Mouse (Mus musculus): Measurements from ENCODE around the gene Pfdn4. TPM values are rescaled to one million over a fixed set of nuclear protein-coding genes. Genes with fewer than 3 reads are reported as not detected.

Gene Pfdn4
- polyA plus RNA-seq, 1 experiment, result 55.5 TPM

DNA sequence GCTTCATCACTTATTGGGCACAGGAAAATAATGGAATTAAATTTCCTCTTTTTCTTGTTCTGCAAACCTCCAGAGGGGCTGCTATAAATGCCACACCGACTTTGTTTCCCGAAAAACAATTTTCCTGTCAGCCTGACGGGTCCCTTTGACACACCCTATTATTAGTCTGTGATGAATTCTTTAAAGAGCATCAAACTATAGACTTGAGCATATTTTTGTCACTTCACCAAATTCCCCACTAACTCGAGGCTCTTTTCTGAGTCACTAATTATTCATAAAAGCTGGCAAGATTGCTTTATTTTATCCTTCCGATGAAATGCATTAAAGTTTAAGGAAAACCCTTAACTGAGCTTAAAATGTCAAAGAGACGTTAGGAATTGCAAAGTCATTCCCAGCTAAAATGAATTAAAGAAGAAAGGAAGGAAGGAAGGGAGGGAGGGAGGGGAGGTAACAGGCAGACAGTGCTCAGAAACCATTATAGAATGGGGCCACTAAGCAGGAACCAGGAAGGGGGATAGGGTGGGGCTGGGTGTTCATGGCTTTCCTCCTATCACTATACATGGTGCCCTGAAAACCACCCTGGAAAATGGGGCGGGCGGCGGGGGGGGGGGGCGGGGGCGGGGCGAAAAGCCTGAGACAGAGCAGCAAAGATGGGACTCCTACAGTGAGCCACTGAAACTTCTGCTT, 38.0 kb downstream of the Pfdn4 start:
- peak; percentile 80 for DNase-seq (ENCODE audit: low read depth)
- TF ChIP-seq CTCF (IDR thresholded peaks at IDR 0.05; ENCODE audit: borderline replicate concordance, extremely low read depth, insufficient read depth, insufficient read length) (no peak), POLR2A (IDR thresholded peaks at IDR 0.05; ENCODE audit: borderline replicate concordance, extremely low read depth, insufficient read depth, insufficient read length, poor library complexity, severe bottlenecking) (no peak)

DNA sequence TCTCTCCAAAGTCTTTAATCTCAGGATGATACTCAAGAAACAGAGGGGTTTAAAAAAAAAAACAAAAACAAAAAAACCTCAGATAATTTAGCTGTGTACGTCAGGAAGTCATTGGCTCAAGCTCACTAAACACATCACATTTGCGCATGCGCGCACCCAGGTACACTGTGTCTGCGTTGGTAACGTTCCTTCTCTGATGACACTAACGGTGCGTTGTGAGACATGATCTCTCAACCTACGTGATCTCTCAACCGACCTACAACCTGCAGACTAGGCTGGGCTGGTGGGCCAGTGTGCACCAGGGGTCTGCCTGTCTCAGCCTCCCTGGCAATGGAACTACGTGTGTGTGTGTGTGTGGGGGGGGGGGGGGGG, 38.6 kb downstream of the Pfdn4 start:
- TF ChIP-seq POLR2A (IDR thresholded peaks at IDR 0.05; ENCODE audit: borderline replicate concordance, extremely low read depth, insufficient read depth, insufficient read length, poor library complexity, severe bottlenecking) (no peak), CTCF (IDR thresholded peaks at IDR 0.05; ENCODE audit: borderline replicate concordance, extremely low read depth, insufficient read depth, insufficient read length) (no peak)
- no peak for DNase-seq (ENCODE audit: low read depth)

DNA sequence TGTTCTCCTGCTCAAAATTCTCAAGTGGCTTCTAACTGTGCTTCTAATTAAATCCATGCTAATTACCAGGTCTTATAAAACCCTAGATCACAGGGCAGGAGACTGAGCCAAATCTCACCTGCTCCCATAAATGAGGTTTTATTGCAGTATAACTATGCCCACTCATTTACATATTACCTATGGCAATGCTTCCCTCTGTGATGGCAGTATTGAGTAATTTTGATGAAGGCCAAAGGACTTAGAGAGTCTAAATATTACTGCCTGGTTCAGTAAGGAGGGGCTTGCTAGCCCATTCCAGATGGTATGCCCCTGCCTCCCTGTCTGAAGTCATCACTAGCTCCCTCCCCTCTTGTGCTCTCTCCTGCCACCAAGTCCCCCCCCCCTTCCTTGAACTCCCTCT, 39.6 kb downstream of the Pfdn4 start:
- TF ChIP-seq CTCF (IDR thresholded peaks at IDR 0.05; ENCODE audit: borderline replicate concordance, extremely low read depth, insufficient read depth, insufficient read length), result no peak
- no peak for TF ChIP-seq POLR2A (IDR thresholded peaks at IDR 0.05; ENCODE audit: borderline replicate concordance, extremely low read depth, insufficient read depth, insufficient read length, poor library complexity, severe bottlenecking)

DNA sequence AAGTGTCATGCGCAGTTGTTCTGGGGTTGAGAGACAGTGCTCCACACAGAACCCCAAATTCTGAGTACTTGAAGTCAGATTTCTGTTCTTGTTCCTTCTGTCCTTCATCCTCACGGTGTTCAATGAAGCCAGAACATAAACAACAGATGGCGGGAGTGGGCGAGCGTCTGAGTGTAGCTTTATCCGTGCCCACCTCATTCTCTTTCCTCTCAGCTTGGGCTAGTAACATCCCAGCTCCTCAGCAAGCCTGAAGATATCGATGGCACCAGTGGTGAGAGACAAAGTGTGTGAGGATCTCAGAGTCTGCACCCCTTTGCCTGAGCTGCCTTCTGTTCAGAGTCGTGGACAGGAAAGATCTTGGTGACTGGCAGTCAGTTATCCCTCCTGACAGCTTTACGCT, 43.0 kb downstream of the Pfdn4 start:
- DNase-seq (ENCODE audit: low read depth), result no peak
- no peak for TF ChIP-seq POLR2A (IDR thresholded peaks at IDR 0.05; ENCODE audit: borderline replicate concordance, extremely low read depth, insufficient read depth, insufficient read length, poor library complexity, severe bottlenecking)
- TF ChIP-seq CTCF (IDR thresholded peaks at IDR 0.05; ENCODE audit: borderline replicate concordance, extremely low read depth, insufficient read depth, insufficient read length), result no peak

More for the DNA sequence above, 39.6 kb downstream of the Pfdn4 start:
- DNase-seq (ENCODE audit: low read depth), result peak; percentile 51

DNA sequence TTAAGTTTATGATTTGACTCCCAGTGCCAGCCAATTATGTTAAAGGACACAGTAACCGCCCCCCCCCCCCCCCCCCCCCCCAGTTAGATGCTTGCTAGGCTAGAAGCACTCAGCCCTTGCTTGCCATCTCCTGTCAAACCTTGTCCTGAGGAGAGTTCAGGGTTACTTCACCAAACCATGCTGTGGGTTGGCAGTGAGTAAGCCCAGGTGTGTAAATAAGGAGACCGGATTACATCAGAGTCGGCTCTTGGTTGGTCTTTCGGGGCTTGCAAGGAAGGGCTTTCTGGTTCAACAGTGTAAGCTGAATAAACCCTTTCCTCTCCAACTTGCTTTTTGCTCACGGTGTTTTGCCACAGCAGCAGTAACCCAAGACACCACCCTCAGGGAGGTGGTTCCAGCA, 47.4 kb downstream of the Pfdn4 start:
- TF ChIP-seq POLR2A (IDR thresholded peaks at IDR 0.05; ENCODE audit: borderline replicate concordance, extremely low read depth, insufficient read depth, insufficient read length, poor library complexity, severe bottlenecking) (no peak), CTCF (IDR thresholded peaks at IDR 0.05; ENCODE audit: borderline replicate concordance, extremely low read depth, insufficient read depth, insufficient read length) (no peak)
- DNase-seq (ENCODE audit: low read depth), result no peak

DNA sequence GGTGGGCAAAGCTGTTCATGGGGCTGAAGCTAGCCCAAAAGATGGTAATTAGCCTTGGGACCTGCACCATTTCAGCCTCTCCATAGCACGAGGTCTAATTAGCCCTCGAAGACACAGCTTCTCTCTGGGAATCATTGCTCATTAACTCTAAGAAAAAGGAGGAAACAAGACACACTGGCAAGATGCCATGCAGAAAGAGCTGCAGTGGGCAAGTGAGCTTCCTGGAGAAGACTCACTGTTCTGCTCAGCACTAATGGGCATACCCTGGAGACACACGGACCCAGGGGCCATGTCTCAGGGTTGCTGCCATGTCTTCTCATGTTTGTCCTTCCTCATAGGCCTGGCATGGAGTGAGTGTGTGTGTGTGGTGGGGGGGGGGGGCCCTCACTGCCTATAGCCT, 47.9 kb downstream of the Pfdn4 start:
- TF ChIP-seq POLR2A (IDR thresholded peaks at IDR 0.05; ENCODE audit: borderline replicate concordance, extremely low read depth, insufficient read depth, insufficient read length, poor library complexity, severe bottlenecking) (no peak), CTCF (IDR thresholded peaks at IDR 0.05; ENCODE audit: borderline replicate concordance, extremely low read depth, insufficient read depth, insufficient read length) (no peak)
- DNase-seq (ENCODE audit: low read depth), result peak; percentile 78

DNA sequence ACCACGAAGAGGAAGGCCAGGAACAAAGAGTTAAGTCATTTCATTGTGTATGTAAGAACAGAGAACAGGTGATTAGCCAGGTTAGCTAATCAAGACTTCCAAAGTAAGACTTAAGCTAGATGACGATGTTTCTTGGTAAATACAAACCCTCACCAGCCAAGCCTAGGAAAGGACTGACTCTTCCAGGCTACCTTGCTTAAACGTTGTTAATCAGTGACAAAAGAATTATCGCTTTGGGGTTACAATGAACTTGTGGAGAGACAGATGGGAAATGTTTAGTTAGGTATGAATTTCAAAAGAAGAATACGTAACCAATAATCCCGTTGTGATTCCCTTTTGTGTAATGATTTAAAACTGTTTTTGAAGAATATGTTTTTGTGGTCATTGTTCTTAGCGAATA, 48.7 kb downstream of the Pfdn4 start:
- no peak for DNase-seq (ENCODE audit: low read depth)
- TF ChIP-seq POLR2A (IDR thresholded peaks at IDR 0.05; ENCODE audit: borderline replicate concordance, extremely low read depth, insufficient read depth, insufficient read length, poor library complexity, severe bottlenecking) (no peak), CTCF (IDR thresholded peaks at IDR 0.05; ENCODE audit: borderline replicate concordance, extremely low read depth, insufficient read depth, insufficient read length) (no peak)

DNA sequence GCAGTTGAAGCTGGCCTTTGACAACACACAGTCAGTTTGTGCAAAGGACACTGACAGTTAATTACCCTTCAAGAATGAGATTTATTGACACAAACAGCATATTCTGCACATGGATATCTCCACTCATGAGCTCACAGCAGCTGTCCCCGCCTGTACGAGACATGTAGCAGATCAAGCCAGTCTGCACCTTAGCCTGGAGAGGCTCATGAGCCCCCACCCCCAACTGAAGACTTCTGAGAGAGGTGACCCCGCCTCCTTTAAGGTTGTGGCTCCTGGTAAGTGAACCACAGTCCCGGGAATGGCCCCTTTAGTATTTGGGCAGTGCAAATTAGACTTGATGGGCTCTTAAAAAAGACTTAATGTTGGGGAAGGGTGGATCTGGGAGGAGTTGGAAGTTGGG, 49.5 kb downstream of the Pfdn4 start:
- TF ChIP-seq CTCF (IDR thresholded peaks at IDR 0.05; ENCODE audit: borderline replicate concordance, extremely low read depth, insufficient read depth, insufficient read length) (no peak), POLR2A (IDR thresholded peaks at IDR 0.05; ENCODE audit: borderline replicate concordance, extremely low read depth, insufficient read depth, insufficient read length, poor library complexity, severe bottlenecking) (no peak)
- DNase-seq (ENCODE audit: low read depth), result no peak

DNA sequence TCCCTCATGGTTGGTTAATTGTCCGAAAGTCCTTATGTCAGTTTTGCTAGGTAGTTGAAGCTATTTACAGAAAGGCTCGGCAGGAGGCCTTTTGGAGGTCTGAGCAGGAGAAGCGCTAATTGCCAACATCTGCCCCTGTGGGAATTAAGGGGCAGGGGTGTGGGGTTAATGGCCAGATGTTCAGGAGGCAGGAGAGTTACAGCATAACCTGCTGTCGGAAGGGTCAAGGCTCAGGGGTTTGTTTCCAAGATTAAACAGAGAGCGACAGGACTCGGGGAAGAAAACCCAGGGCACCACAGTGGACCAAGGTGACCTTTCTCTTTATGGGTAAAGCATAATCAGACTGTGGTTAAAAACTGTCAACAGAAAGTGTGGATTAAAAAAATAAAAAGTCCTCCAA, 51.3 kb downstream of the Pfdn4 start:
- DNase-seq (ENCODE audit: low read depth), result peak; percentile 46
- TF ChIP-seq CTCF (IDR thresholded peaks at IDR 0.05; ENCODE audit: borderline replicate concordance, extremely low read depth, insufficient read depth, insufficient read length), result no peak
- TF ChIP-seq POLR2A (IDR thresholded peaks at IDR 0.05; ENCODE audit: borderline replicate concordance, extremely low read depth, insufficient read depth, insufficient read length, poor library complexity, severe bottlenecking), result no peak

DNA sequence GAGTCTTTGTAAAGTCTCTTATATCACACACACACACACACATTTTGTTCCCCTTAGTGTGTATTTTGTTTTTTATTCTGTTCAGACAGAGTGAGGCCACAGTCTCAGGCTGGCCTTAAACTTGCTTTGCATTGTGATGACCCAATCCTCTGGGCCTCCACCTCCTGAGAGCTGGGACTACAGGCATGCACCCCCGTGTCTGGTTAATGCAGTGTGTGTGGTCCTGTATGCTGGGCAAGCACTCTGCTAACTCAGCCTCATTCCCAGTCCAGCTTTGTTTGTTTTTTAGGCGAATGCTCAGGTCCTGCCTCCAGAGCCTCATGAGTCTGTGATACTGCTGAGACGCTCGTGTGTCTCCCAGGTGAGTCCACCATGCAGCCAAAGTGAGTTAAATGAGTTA, 51.8 kb downstream of the Pfdn4 start:
- no peak for DNase-seq (ENCODE audit: low read depth)
- TF ChIP-seq CTCF (IDR thresholded peaks at IDR 0.05; ENCODE audit: borderline replicate concordance, extremely low read depth, insufficient read depth, insufficient read length), result no peak
- TF ChIP-seq POLR2A (IDR thresholded peaks at IDR 0.05; ENCODE audit: borderline replicate concordance, extremely low read depth, insufficient read depth, insufficient read length, poor library complexity, severe bottlenecking), result no peak

DNA sequence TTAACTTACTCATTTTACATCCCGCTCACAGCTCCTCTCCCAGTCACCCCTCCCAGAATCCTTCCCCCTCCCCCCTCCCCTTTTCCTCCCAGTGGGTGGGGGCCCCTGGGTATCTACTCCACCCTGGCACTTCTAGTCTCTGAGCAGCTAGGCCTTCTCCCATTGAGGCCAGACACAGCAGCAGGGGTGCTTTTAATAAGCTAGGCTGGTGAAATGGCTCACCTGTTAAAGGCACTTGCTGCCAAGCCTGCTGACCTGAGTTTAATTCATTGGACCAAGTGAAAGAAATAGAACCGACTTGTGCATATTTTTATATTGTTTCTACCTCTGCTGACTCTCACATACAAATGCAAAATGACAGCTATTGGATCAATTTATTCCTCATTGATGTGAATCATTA, 52.9 kb downstream of the Pfdn4 start:
- DNase-seq (ENCODE audit: low read depth), result peak; percentile 60
- TF ChIP-seq CTCF (IDR thresholded peaks at IDR 0.05; ENCODE audit: borderline replicate concordance, extremely low read depth, insufficient read depth, insufficient read length) (no peak), POLR2A (IDR thresholded peaks at IDR 0.05; ENCODE audit: borderline replicate concordance, extremely low read depth, insufficient read depth, insufficient read length, poor library complexity, severe bottlenecking) (no peak)

DNA sequence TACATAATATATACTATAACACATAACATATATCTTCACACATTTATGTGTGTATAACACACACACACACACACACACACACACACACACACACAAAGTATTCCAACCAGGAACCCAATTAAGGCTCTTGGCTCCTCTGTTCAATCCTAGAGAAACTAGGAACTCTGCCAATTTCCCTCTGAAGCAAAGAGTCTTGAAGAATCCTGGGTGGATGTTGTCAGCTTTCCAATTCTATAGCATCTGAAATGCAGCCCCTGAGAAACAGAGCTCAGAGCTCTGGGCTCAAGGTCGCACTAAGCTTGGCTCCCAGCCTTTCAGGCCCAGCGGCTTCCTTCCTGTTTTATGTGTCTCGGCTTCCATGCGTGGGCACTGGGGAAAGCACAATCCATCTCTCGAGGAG, 54.0 kb downstream of the Pfdn4 start:
- DNase-seq (ENCODE audit: low read depth), result peak; percentile 99
- TF ChIP-seq CTCF (IDR thresholded peaks at IDR 0.05; ENCODE audit: borderline replicate concordance, extremely low read depth, insufficient read depth, insufficient read length) (no peak), POLR2A (IDR thresholded peaks at IDR 0.05; ENCODE audit: borderline replicate concordance, extremely low read depth, insufficient read depth, insufficient read length, poor library complexity, severe bottlenecking) (no peak)
